Mouse (Mus musculus) stomach, embryonic 14.5 days (tissue): ENCODE results near the gene Tagap. TPM values are rescaled to one million over a fixed set of nuclear protein-coding genes. Genes with fewer than 3 reads are reported as not detected.
"Not testable (repeated sequence)": the region's sequence is repeated elsewhere in the genome, so short reads cannot be mapped to it uniquely, and the experiment has no call there.

Experiments
- ATAC-seq: fragments of 200-750 bp; cut with Nextera tagmentation; 2 replicates; pipeline ENCODE4 v1.8.0; 2017; ENCODE audit warnings: low read depth, moderate TSS enrichment; ENCODE audit not compliant: insufficient number of reproducible peaks, insufficient read depth, low FRiP score
- H3K27ac ChIP-seq: fragments of 300-500 bp; sonication (generic); 2 replicates; pipeline ENCODE4 v1.5.1; 2014; ENCODE audit warnings: mild to moderate bottlenecking, low read length, moderate library complexity, mixed read lengths
- H3K27me3 ChIP-seq: fragments of 300-500 bp; sonication (generic); 2 replicates; pipeline ENCODE4 v1.6.1; 2014; ENCODE audit warnings: low read length, control low read depth, mixed read lengths; ENCODE audit not compliant: control insufficient read depth, insufficient read depth
- H3K36me3 ChIP-seq: fragments of 300-500 bp; sonication (generic); 2 replicates; pipeline ENCODE4 v1.6.1; 2014; ENCODE audit warnings: mild to moderate bottlenecking, control low read depth, low read length, moderate library complexity, mixed read lengths; ENCODE audit not compliant: control insufficient read depth, insufficient read depth
- H3K4me1 ChIP-seq: fragments of 300-500 bp; sonication (generic); 2 replicates; pipeline ENCODE4 v1.6.1; 2014; ENCODE audit warnings: low read length, control low read depth, mixed read lengths; ENCODE audit not compliant: control insufficient read depth, insufficient read depth
- H3K4me2 ChIP-seq: fragments of 300-500 bp; sonication (generic); replicated peaks from 2 replicates; pipeline ENCODE4 v1.6.1; 2014; ENCODE audit warnings: low read depth, low read length, control low read depth
- H3K4me3 ChIP-seq: fragments of 300-500 bp; sonication (generic); 2 replicates; pipeline ENCODE4 v1.5.1; 2014; ENCODE audit warnings: low read depth, low read length, control low read depth
- H3K9ac ChIP-seq: fragments of 300-500 bp; sonication (generic); replicated peaks from 2 replicates; pipeline ENCODE4 v1.6.1; 2014; ENCODE audit warnings: low read depth, mild to moderate bottlenecking, control low read depth, low read length, moderate library complexity, mixed read lengths
- H3K9me3 ChIP-seq: fragments of 300-500 bp; sonication (generic); 2 replicates; pipeline ENCODE4 v1.6.1; 2016; ENCODE audit warnings: low read depth, low read length, control low read depth; ENCODE audit not compliant: control insufficient read depth
- WGBS: fragments of 180-500 bp; shearing (Covaris S2); extraction: QIAGEN DNeasy Blood & Tissue Kit; methylation state at CpG from one replicate; pipeline ENCODE4 v1.1.7; 2014; 5-methylcytosine and 5-hydroxymethylcytosine counted together
- polyA plus RNA-seq: library from polyadenylated mRNA; unstranded; fragments of >200 nt; fragmentation: Nextera tagmentation; extraction: Ambion mirVana; gene quantifications from 2 replicates; pipeline ENCODE4 v1.2.1, GENCODE M21; 2014

Tagap gene
- polyA plus RNA-seq, 1 experiment from 2014 or later = 0.75 TPM

DNA sequence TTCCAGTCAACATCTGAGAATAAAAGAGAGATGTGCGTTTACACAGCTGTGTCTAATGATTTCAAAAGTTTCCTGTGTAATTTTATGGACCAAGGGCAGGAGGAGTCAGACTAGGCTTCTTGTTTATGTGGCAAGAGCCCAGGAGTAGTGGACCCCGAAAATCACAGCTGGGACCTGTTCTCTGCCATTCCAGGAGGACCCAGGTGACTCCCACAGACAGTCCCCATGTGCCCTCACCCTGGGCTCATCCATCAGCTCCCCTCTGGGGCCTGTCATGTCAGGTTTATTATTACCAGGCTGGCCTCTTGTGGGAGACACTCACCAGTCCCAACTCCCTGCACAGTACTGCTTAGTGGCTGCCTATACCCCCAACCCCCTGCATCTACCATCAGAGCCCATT, 6.6 kb upstream of the Tagap start:
- no peak for ATAC-seq
- no peak overlapping the region for H3K4me2 ChIP-seq
- H3K4me1 ChIP-seq = no peaks in the 10 kb centered on the region
- no peak overlapping the region for H3K27ac ChIP-seq
- H3K9ac ChIP-seq = no peak overlapping the region
- H3K27me3 ChIP-seq = no peaks in the 10 kb centered on the region
- no peaks in the 10 kb centered on the region for H3K9me3 ChIP-seq
- H3K36me3 ChIP-seq = no peaks in the 10 kb centered on the region
- H3K4me3 ChIP-seq = no peak overlapping the region
- WGBS = 53% methylated on average over 2 of the region's 2 CpGs

DNA sequence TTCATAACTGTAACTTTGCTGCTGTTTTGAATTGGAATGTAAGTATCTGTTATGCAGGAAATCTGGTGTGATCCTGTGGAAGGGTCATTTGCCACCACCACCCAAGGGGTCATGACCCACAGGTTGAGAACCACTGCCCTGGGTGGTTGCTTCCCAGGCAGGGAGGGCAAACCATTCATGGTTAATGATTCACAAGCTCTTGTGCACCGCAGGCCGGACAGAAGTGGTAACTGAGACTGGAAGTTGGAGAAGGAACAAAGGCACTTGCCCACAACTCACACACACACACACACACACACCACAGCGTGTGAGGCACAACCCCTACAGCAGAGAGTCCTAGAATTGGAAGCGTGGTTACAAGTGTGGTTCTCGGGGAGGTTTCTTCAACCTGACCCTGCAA, 3.2 kb upstream of the Tagap start:
- Histone ChIP-seq H3K27me3 (no peaks in the 10 kb centered on the region), H3K9me3 (no peaks in the 10 kb centered on the region), H3K9ac (no peak overlapping the region), H3K4me2 (no peak overlapping the region), H3K36me3 (no peaks in the 10 kb centered on the region), H3K4me1 (no peaks in the 10 kb centered on the region), H3K4me3 (no peak overlapping the region), H3K27ac (no peak overlapping the region)
- ATAC-seq = no peak
- WGBS = 71% methylated on average over 5 of the region's 5 CpGs

DNA sequence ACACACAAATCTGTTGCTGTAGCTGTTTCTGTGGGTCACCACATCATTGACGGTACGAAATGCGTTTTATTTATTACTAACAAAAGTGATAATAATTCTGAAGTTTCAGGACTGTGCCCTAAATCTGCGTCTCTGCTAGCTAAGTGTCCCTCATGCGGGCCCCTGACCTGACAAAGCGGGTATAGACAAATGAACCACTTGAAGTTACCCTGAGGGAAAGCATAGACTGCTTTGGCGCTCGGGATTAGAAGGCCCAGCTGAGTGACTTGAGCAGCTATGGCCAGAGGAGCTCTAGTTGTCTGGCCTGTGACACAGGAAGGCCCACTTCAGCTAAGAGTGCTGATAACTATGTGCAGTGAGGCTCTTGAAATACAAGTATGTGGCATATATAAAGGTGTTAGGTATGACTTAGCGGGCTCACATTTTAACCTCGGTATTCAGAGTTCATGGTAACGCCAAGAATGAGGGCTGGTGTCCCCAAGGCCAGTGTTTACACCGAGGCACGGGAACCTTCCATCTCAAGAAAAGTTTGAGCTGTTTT, 1.5 kb upstream of the Tagap start:
- Histone ChIP-seq H3K4me2 (no peak overlapping the region), H3K27me3 (no peaks in the 10 kb centered on the region), H3K4me3 (no peak overlapping the region), H3K36me3 (no peaks in the 10 kb centered on the region), H3K4me1 (no peaks in the 10 kb centered on the region), H3K27ac (no peak overlapping the region), H3K9me3 (no peaks in the 10 kb centered on the region), H3K9ac (no peak overlapping the region)
- 87% methylated on average over 13 of the region's 13 CpGs for WGBS
- no peak for ATAC-seq

DNA sequence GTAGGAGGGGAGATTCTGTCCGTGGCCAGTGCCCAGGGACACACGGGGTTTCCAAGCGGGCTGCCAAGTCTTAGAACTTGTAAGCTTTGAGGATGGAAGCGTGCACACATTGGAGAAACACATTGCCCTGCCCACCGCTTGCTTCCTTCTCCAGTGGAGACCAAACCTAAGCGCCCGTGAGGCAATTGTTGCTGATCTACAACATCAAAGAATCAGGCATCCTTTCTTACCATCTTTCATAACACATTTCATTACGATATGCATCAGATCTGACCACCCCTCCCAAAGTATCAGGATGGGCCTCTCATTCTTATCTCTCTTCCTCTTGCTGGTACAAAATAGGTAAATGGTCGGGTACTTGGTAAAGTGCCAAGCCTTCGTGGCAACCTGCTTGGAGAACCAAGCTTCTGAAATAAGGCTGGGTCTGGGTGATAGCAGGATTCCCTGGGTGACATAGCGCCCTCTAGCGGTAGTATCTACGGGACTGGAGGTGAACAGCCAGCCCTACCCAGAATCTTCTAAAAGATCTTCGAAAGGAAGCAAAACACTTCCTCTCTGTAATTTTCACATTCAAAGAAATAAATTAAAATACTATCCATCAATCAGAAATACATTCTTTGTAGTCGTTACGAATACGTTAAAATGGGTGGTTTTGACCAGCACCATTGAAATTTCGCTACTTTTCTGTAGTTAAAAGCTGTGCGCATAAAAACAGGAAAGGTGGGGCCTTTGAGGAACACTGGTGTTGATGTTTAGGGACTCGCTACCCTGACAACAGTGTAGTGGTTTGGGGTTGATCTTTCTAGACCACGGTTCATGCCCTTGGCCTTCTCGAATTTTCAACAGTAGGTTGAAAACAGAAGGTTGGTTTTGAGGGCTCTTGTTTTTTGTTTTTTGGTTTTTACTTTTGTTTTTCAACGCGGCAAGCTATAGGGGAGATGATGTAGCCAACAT, 2.1 kb downstream of the Tagap start:
- Histone ChIP-seq H3K4me2 (no peak overlapping the region), H3K36me3 (no peaks in the 10 kb centered on the region), H3K4me3 (no peak overlapping the region), H3K4me1 (no peaks in the 10 kb centered on the region), H3K27me3 (no peaks in the 10 kb centered on the region), H3K9me3 (no peaks in the 10 kb centered on the region), H3K27ac (no peak overlapping the region), H3K9ac (no peak overlapping the region)
- ATAC-seq = no peak
- 72% methylated on average over 24 of the region's 24 CpGs for WGBS

DNA sequence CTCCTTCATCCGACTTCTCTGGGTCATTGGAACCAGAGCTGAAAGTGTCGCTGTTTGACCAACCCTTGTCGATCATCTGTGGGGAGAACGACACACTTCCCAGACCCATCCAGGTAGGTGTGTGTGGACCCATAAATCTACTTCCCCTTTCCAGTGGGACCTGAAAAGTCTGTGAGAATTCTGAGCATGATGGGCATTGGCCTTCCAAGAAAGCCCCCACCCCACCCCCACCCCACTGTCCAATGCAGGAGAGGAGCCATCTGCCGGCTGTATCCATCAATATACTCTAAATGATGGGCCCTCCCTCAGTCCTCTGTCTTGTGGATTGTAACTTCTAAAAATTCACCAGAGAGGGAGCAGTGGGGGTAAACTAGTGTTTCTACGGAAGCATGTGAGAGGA, 2.9 kb downstream of the Tagap start:
- H3K9me3 ChIP-seq = no peaks in the 10 kb centered on the region
- no peak overlapping the region for H3K4me2 ChIP-seq
- ATAC-seq = no peak
- H3K27ac ChIP-seq = no peak overlapping the region
- no peaks in the 10 kb centered on the region for H3K36me3 ChIP-seq
- H3K9ac ChIP-seq = no peak overlapping the region
- no peaks in the 10 kb centered on the region for H3K27me3 ChIP-seq
- 79% methylated on average over 6 of the region's 6 CpGs for WGBS
- H3K4me3 ChIP-seq = no peak overlapping the region
- H3K4me1 ChIP-seq = no peaks in the 10 kb centered on the region

DNA sequence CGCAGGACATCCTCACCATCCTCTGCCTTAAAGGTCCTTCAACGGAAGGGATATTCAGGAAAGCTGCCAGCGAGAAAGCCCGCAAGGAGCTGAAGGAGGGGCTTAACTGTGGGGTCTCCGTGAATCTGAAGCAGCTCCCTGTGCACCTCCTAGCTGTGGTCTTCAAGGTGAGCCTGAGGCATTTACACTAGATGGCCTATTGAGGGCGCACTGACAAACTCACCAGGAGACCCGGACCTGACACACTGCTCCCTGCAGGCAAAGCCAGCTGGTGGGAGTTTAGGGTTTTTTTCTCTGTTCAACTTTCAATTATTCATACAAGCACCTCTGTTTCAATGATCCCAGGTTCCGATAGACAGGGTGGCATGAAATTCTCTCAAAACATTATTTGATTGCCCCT, 3.5 kb downstream of the Tagap start:
- no peak for ATAC-seq
- H3K4me3 ChIP-seq = no peak overlapping the region
- H3K4me2 ChIP-seq = no peak overlapping the region
- no peaks in the 10 kb centered on the region for H3K27me3 ChIP-seq
- WGBS = 33% methylated on average over 8 of the region's 8 CpGs
- H3K4me1 ChIP-seq = no peaks in the 10 kb centered on the region
- no peaks in the 10 kb centered on the region for H3K36me3 ChIP-seq
- H3K27ac ChIP-seq = no peak overlapping the region
- H3K9ac ChIP-seq = no peak overlapping the region
- no peaks in the 10 kb centered on the region for H3K9me3 ChIP-seq

DNA sequence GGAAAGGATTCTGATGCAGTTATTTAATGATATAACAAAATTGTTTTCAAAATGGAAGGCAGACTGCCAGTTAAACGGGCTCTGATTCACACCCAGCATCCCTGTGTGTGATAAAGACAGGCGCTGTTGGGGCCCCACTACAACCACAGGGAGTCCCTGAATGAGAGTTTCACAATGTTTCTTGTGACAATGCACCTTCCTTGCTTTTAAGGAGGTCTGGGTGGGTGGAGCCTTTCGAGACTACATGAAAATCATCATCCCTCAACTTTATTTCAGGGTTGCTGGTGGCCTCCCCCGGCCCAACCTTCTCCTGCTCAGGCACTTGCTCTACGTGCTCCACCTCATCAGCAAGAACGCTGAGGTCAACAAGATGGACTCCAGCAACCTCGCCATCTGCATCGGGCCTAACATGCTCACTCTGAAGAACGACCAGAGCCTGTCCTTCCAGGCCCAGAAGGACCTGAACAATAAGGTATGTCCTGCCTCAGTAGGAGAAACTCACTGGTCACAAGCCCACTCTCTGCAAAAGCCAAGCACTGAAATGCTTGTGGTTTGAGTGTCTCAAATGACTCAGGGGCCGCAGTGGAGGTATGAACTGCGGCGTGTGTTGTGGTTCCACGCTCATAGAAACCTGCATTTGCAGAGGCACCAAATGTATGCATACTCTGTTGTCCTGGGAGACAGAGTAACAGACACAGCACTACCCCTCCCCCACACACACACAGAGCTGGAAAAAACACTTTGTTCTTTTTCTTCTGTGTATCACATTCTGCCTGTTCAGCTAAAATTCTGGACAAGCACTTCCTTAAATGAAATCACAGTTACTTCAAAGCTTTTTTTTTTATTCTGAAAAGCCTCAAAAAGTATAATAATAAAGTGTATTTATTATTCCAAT, 5.5 kb downstream of the Tagap start:
- 80% methylated on average over 13 of the region's 13 CpGs for WGBS
- no peak overlapping the region for H3K4me2 ChIP-seq
- H3K27me3 ChIP-seq = no peaks in the 10 kb centered on the region
- no peak overlapping the region for H3K9ac ChIP-seq
- H3K27ac ChIP-seq = no peak overlapping the region
- ATAC-seq = no peak
- H3K4me3 ChIP-seq = no peak overlapping the region
- no peaks in the 10 kb centered on the region for H3K36me3 ChIP-seq
- no peaks in the 10 kb centered on the region for H3K4me1 ChIP-seq
- H3K9me3 ChIP-seq = no peaks in the 10 kb centered on the region

DNA sequence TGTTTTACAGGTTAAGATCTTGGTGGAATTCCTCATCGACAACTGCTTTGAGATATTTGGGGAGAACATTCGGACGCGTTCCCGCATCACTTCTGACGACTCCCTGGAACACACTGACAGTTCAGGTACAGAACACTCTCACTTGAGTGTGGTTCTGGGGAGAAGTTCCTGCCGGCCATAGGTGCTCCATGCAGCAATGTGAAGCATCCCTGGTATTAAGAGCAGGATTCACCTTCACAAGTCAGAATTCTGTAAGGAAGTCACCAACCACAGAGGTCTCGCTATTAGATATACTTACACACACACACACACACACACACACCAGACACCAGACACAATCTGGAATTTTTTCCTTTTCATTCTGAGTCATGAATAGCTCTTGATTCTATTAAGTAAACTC, 6.3 kb downstream of the Tagap start:
- not testable (repeated sequence) for H3K27me3 ChIP-seq, H3K36me3 ChIP-seq, H3K9me3 ChIP-seq, H3K4me2 ChIP-seq, H3K4me3 ChIP-seq, H3K9ac ChIP-seq, H3K27ac ChIP-seq, ATAC-seq, H3K4me1 ChIP-seq
- WGBS = 79% methylated on average over 7 of the region's 8 CpGs
